Mouse (Mus musculus): Measurements from ENCODE around the gene Cldn14. TPM values are rescaled to one million over a fixed set of nuclear protein-coding genes. Genes with fewer than 3 reads are reported as not detected.
A peak's percentile ranks its signal among the peaks of the same experiment; 100 is the strongest.
"Not testable (repeated sequence)": the region's sequence is repeated elsewhere in the genome, so short reads cannot be mapped to it uniquely, and the experiment has no call there.

Gene Cldn14
- total RNA-seq (2022) = not detected

DNA sequence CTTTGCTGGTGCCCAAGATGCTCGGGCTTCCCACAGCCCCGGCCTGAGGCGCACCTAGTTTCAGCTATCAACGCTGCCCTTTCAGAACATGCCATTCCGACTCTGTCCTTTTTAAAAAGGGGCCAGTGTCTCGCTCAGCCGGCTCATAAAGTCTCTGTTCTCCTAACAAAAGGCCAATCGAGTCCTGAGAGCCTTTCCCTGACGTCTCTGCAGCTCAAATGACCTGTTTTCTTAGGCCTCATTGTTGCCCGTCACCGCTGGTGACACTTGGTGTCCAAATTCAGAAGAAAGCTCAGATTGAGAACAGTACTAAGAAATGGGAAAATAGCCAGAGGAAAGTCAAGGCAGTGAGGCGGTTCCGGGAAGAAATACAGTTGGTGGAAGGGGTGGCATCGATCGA, at the start of gene Cldn14:
TSS of gene Cldn14 (minus strand) at position 101 of the 400 bp plus-strand sequence.
- DNase-seq = no peak

DNA sequence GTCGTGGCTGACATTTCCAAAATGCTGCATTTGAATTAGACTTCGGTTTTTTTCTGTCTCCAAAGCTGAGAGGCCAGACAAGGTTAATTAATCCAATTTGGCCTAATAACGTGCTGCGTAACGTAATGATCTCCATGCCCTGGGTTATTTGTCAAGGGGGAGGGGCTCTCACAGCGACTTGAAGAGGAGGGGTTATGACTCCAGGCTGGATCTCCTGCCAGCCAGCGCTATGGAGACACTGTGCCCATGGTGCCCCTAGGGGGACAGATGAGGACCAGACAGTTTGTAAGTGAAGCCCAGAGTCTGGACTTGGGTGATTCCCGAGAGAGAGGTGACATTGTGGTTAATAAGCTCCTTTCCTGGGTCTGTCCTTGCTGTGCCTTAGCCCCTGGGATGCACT, 46.9 kb upstream of the Cldn14 start:
- DNase-seq = no peak

DNA sequence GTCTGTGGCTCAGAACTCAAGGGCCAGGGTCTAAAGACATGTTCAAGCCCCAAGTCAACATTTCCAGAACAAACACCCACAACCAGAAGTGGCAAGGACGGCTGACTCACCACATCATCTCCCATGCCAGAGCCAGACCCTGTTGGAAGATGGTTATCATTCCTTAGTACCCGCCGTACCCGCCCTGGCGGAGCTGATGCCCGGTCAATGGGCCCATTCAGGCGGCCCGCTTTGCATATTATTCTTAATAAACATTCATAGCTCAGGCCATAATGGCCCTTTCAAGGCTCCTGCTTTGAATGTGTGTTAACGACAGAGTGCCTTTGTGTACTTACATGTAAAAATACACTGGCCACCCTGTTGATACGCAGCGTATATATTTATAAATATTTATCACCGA, 46.5 kb upstream of the Cldn14 start:
- no peak for DNase-seq

DNA sequence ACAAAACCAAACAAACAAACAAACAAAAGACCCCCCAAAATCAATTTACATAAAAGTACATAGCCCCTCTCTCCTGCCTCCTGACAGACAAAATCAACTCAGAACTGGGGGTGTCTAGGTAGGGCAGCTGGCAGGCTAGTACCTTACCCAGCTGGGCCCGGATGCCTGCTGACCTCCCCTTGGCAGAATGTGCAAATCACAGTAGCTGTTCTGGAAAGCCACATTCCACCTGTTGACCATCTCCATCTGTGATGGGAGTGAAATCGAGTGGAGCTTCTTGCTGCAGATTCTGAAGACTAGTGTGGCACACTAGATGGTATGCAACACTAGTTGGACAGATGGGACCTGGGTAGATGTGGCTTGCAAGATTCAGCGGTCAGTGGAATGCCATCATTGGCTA, 41.7 kb upstream of the Cldn14 start:
- DNase-seq = no peak

DNA sequence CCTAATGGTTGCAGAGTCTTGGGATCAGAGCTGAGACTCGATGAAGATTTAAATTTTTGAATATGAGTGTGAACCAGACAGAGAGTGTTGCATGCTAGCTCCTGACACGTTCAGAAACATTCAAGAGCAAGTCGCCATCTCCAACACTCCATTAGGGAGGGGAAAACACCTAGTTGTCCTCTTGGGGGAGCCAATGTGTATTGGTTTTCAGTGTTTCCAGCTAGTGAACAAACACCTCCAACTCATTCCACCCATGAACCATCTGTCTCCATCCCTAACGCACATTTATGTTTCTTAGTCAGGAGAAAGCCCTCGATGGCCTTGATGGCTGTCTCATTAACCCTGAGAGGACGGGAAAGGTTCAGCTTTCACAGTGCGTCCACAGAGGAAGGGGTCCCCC, 36.4 kb upstream of the Cldn14 start:
- DNase-seq = no peak

DNA sequence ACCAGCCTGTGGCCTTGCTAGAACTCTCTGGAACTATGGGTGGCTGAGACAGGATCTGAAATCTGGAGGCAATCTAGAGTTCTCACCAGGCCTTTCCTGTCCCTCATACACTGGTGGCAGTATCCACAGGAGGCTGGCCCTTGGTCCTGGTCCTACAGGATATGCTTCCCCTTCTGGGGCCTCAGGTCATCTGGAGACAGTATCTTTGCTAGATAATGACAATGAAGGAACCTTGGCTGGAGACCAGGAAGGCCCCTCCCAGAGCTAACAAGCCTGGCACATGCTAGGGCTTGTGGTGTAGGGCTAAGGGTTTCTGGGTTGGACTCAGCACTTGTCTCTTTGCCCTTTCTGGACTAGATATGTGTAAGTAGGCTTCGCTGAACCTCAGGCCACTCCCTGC, 35.2 kb upstream of the Cldn14 start:
- DNase-seq = no peak

DNA sequence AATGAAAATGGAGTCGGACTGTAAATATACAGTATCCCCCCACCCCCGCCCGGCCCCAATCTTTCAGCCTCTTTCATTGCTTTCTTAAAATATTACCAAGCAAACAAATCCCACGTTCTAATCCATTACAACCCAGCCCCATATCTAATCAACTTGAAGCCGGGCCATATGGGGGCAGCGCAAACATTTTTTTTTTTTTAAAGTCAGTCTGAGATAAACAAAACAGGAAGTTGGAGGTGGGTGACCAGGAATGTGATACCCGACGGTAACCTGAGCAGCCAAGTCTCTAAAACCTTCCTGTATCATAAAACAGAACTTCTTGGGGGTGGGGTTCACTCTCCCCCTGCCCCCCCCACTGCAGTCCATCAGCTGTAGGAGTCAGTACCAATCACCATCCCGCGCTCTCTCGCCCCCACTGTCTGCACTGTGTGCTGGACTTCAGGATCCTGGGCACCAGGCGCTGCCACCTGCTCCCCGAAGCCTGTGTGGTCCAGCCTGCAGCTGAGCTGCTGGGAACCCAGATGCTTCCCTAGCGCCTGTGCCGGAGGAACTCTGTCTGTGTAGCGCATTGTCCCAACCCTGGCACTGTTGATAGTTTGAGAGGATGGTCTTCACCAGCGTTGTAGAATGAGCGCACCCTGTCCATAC, 32.6 kb upstream of the Cldn14 start:
- no peak for DNase-seq

DNA sequence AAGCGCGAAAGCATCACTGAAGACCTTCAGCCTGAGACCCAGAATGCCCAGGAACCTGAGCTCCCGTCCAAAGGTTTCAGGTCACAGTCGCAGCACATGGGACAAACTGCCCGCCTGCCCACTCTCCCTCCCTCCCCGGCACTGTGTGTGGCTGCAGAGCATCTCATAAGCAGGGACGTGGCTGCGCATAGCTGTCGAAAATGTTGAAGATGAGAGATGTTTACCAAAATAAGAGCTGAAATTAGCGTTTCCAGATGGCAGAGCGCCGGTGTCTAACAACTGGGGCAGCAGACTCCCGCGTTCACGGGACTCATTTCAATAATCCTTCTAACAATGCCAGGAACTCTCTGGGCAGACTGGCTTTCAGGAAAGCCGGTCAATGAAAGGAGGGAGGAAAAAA, 31.8 kb upstream of the Cldn14 start:
- DNase-seq = no peak

DNA sequence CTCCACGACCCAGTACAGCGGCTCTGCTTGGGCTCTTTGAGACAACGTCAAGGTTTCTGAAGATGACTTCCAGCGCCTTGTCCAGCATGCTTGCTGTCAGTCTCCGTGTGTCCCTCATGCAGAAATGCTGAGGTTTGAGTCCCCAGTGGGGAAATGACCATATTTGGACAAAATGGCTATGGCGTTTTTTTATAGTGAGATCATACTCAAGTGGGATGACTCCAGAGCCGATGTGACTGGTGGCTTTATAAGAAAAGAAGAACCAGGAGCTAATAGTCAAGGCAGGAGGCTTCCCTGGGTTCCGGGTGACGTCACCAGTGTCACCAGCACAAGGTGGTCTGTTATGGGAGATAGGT, 30.3 kb upstream of the Cldn14 start:
- no peak for DNase-seq

DNA sequence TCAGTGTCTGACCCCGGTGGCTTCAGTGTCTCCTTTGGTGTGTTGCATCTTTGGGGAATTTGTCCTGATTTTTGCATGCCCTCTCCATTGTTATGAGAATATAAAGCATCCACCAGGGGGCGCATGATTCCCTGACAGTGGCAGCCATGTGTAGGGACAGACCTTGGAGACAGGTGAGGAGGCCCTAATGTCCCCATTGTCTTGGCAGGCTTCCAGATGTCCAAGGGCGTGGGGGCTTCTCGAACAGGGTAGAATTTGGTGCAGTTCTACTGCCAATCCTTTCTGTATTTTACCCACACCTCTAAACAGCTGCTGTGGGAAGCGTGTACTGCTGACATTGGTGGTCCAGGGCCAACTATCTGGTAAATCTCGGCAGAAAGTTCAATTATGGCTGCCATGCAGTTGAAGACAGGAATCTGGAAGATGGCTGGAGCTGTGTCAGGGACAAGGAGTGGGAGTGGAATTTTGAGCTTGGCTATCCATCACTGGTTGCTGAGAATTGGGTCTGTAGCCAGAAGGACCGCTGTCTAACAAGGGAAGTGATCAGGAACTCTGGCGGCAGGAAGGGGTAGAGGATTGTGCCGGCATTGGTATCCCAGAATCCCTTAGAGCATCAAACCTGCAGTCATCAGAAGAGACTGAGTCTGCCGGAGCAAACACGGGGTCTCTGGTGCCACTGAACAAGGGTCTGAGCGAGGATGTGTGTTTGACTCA, 29.8 kb upstream of the Cldn14 start:
- DNase-seq = peak; percentile 14

DNA sequence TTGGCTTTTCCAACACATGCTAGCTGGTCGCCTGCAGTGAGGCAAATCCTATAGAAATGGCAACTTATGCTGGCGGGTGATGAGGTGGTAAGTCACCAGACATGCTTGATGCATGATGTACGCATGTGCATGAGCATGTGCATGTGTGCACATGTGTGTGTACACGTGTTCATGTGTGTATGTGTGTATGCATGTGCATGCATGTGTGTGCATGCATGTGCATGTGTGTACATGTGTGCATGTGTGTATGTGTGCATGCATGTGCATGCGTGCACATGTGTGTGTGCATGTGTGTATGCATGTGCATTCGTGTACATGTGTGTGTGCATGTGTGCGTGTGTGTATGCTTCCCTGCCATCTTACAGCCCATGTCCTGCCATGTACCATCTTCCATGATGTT, 28.6 kb upstream of the Cldn14 start:
- no peak for DNase-seq

DNA sequence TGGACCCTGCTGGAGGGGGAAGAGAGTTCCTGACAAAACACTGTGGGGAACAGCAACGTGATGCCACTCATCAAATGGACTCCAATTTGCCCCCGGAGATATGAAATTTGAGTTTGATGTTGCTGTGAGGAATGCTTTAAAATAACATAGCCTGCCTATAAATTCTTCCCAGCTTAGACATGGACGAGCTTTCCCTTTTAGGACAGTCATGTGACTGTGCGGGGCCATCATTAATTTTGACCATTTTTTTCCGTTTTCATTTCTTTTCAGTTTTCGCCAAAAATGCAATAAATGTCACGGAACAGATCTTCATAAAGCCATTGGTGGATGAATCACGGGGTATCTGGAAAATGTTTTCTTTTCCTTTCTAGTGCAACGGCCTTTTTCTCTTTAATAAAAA, 25.5 kb upstream of the Cldn14 start:
- DNase-seq = no peak

DNA sequence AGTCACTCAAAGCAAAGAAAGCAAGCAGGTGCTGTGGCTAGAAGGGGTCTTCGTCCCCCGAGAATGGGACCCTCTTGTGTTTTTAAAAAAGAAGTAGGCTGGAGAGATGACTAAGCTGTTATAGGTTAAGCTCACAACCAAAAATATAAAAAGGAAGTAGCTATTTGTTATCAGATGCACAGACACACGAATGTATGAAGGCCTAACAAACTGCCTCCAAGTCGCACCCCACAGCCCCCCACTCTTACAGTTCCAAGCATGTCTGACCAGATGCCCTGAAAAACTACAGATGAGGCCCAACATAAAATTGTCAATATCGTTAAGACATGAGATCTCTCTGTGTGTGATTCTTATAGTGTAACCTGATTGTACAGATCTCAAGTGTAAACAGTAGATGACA, 23.6 kb upstream of the Cldn14 start:
- DNase-seq = no peak

DNA sequence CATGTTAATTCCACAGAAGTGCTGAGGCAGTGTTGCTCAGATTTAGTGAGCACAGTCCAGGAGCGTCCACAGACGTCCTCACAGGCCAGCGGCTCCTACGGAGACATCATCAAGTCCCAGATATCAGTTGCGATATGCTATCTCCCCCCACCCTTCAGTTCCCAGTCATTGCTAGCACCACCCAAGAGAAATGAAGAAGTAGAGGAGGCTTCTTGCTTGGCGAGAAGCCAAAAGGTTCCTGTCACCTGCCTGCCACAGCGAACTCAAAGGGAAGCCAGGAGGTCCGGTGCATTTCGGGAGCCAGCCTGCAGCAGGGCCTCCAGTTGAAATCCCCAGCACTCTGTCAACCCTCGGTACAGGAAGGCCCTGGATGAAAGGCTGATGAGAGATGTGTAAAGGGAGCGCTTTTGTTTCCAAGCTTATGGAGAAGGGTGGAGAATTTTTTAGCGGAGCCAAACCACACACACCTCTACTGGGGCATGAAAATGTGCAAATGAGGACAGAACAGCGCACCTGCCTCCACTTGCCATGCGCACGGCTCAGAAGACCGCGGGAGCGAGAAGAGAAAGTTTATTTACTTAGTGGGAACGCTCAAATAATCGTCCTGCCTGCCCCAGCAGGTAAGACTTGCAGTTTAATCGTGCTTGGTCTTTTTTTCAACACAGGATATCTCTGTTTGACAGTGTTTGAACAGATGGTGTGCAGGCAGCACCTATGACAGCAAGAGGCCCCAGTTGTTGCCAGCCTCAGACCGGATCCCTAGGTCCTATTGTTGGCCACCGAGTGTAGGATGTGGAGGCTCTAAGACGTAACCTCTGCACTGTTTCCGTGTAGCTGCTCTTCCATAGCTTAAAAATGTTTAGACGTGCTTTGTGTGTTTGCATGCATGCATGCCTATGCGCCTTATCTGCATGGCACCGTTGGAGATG, 15.0 kb upstream of the Cldn14 start:
- no peak for DNase-seq

DNA sequence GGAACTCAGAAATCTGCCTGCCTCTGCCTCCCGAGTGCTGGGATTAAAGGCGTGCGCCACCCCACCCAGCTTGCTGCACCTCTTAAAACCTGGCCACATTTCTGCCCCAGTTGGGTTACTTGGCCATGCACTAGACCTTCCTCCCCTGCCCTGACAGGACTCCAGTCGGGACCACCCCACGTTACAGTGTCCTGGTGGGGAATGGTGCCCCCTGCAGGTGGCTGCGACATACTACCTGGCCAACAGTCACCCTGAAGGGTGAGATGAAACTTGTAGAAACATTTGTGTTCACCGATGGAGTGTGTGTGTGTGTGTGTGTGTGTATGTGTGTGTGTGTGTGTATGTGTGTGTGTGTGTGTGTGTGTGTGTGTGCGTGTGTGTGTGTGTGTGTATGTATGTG, 11.1 kb upstream of the Cldn14 start:
- DNase-seq = not testable (repeated sequence)

DNA sequence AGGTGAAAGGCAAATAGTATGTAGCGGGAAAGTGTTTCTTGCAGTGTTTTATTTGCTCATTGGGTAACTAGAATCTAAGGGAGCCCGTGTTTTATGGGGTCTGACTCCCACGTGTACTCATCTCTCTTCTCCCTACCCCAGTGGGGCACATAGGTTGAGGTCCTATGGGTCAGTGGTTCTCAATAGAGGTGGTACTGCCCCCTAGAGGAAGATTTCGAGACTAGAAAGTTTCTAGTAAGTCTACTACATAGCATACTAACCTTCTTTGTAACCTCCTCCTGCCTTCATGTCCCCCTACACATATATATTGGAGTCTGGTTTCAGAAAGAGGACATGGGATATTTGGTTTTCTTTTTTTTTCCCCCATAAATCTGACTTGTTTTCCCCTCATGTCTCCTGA, 9.3 kb upstream of the Cldn14 start:
- no peak for DNase-seq

DNA sequence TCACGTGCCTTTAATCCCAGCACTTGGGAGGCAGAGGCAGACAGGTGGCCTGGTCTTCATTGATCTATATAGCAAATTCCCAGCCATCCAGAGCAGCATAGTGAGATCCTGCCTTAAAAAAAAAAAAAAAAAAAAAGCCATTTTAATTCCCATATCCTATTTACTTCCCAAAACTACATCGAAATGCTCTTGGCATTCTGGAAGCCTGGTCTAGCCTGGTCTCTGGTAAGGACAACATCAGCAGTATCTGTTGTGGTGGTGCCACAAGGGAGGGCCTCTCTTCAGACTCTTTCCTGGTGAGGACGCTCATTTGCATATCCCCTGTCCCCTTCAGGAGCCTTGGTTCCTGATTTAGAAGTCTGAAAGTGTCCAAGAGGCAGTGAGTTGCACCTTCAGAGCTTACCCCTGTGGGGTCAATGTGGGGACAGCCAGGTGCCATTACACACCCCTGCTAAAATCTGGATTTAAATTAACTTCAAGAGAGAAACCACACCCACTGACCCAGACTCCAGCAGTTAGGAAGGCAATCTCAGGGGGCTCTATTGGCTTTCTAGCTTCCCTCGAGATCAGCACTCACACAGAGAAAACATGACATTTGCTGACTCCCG, 6.0 kb upstream of the Cldn14 start:
- no peak for DNase-seq

DNA sequence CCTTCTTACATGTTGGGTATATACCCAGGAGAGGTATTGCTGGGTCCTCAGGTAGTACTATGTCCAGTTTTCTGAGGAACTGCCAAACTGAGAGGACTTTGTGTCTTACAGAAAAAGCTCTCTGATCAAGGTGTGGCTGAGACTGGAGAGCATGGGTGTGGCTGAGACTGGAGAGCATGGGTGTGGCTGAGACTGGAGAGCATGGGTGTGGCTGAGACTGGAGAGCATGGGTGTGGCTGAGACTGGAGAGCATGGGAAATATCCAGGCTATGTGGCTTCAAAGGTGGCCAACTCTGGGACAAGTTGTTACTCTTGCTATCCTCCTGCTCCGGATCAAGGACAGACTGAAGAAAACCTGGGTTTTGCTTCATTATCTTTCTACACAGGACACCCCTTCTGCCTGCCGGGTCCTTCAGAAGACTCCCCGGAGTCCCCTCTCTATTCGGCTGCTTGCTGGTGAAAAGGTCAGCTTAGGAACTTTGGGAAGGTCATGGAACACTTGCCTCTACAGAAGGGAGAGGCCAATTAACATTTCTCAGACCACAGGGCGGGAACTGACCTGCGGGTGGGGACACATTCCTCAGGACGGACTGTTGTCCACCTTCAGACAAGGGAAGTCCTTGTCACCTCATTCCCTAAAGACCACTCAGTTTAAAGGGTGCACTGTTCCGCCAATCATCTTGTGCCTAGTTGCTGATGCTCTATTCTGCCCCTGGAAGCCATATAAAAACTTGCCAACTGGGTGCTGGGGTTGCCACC, 4.9 kb upstream of the Cldn14 start:
- not testable (repeated sequence) for DNase-seq

DNA sequence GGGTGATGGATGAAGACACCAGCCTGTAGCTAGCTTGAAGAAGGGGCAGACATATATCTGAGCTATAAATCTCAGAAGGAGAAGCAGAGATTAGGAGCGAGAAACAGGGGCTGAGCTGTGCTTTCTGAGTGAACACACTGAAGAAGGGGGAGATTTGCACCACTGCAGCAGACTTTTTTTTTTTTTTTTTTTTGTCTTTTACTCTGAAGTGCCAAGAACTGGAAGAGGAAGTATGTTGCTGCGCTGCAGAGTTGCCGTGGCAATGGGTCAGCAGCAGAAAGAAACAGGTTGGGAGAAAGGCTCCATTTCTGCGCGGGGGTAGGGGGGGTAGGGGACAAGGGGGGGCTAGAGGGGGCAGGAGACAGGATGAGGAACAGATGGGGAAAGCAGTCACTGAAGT, 2.6 kb upstream of the Cldn14 start:
- no peak for DNase-seq

DNA sequence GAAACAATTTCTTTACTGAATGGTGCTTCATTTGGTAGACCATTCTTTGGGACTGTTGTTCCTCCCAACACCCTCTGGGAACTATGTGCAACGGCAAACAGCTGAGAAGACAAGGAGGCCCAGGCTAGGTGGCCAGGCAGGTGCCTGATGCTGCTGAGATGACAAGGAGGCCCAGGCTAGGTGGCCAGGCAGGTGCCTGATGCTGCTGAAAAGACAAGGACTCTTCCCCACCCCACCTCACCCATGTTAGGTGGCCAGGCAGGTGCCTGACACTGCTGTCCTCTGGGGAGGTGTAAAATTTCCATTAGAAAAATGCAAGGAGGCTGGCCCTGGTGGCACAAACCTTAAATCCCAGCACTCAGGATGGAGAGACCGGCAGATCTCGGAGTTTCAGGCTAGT, 2.0 kb upstream of the Cldn14 start:
- no peak for DNase-seq

DNA sequence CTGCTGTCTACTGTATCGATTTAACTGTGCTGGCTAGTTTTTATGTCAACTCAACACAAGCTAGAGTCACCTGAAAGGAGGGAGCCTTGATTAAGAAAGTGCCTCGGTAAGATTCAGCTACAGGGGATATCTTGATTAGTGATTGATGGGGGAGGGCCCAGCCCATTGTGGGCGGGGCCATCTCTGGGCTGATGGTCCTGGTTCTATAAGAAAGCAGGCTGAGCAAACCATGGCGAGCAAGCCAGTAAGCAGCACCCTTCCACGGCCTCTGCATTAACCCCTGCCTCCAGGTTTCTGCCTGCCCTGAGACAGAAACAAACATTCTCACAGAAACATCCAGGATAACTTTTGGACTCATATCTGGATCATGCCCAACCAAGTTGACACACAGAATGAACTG, 1.5 kb upstream of the Cldn14 start:
- DNase-seq = no peak

DNA sequence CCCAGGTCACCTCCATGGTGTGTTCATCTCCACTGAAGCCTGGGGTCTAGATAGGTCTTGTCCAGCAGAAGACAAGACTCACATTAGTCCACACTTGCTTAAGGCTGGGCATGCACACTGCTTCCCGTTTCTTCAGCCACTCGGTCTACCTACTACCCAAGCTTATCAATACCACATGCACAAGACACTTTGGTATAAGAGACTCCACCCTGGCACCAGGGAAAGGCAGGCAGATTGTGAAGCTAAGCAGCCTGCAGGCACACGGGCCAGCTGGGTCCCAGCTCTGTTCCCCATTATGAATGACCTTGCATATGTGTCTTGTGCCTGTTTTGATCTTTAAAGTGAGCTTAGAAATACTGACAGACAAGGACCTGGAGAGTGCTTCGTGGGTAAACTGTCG, 719 bp upstream of the Cldn14 start:
- DNase-seq = no peak
